Mouse (Mus musculus) embryonic facial prominence, embryonic 10.5 days (tissue): ENCODE results near the gene Tecr. TPM values are rescaled to one million over a fixed set of nuclear protein-coding genes. Genes with fewer than 3 reads are reported as not detected.
"Not testable (repeated sequence)": the region's sequence is repeated elsewhere in the genome, so short reads cannot be mapped to it uniquely, and the experiment has no call there.

Experiments used
- DNase-seq: peaks from one replicate; pipeline ENCODE4 v3.0.0-alpha.2; 2017; ENCODE audit warnings: low spot score
- H3K27ac ChIP-seq: fragments of 300-500 bp; sonication (generic); replicated peaks from 2 replicates; pipeline ENCODE4 v1.5.1; 2016; ENCODE audit warnings: mild to moderate bottlenecking
- H3K27me3 ChIP-seq: fragments of 300-500 bp; sonication (generic); replicated peaks from 2 replicates; pipeline ENCODE4 v1.6.1; 2016; ENCODE audit warnings: low read depth, mild to moderate bottlenecking; ENCODE audit not compliant: poor library complexity, severe bottlenecking
- H3K36me3 ChIP-seq: fragments of 300-500 bp; sonication (generic); replicated peaks from 2 replicates; pipeline ENCODE4 v1.6.1; 2016; ENCODE audit warnings: mild to moderate bottlenecking, moderate library complexity
- H3K4me1 ChIP-seq: fragments of 300-500 bp; sonication (generic); 2 replicates; pipeline ENCODE4 v1.6.1; 2016
- H3K4me3 ChIP-seq: fragments of 300-500 bp; sonication (generic); 2 replicates; pipeline ENCODE4 v1.5.1; 2016; ENCODE audit warnings: mild to moderate bottlenecking, moderate library complexity
- H3K9me3 ChIP-seq: fragments of 300-500 bp; sonication (generic); 2 replicates; pipeline ENCODE4 v1.6.1; 2016; ENCODE audit warnings: mild to moderate bottlenecking
- WGBS: fragments of 180-500 bp; shearing (Covaris S2); methylation state at CpG from one replicate; pipeline ENCODE4 v1.1.7; 2016; 5-methylcytosine and 5-hydroxymethylcytosine counted together
- polyA plus RNA-seq: library from polyadenylated mRNA; unstranded; fragments of >200 nt; fragmentation: Nextera tagmentation; extraction: Ambion mirVana; gene quantifications from 2 replicates; pipeline ENCODE4 v1.2.1, GENCODE M21; 2016

The Tecr gene
- polyA plus RNA-seq, 1 experiment from 2014 or later: 667 TPM

DNA sequence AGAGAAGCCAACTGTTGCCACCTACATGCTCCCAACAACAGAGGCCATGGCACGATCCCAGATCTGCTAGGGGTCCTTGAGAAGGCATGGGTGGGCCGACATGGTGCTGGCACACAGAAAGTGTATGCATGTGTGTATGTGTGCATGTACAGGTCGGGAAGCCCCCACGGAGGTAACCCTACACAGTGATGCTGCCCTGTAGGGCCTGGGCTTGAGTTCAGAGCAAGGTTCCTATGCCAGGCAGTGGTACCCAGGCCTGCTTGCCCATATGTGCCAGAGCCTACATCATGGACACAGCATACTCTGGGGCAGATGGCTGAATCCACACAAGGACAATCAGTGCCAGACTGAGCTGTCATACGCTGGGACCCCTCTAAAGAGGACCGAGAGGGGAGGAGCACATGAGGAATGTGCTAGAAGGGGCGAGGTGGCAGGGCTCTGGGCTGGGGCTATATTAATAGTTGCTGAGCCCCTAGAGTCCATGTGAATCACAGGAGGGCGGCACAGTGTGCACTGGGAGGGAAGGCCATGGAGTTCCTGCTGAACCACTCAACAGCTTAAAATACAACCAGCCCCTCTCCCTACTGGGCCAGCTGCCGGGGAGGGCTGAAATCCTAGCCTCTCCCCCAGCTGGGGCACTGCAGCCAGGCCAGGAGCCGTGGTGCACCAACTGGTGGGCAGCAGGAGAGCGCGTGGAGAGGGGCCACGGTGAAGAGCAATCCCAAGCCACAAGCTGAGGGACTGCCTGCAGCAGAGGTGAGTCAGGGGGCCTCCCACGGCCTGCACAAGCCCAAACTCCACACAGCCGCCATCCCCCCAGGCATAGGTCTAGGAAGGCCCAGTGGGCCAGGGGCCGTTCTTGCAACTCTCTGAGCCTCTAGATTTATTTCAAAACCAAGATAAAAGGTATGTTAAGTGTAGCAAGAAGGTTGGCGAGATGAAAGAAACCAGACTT, 31.9 kb downstream of the Tecr start:
- WGBS: 73% methylated on average over 17 of the region's 17 CpGs
- no peak overlapping the region for H3K4me3 ChIP-seq
- no peaks in the 10 kb centered on the region for H3K9me3 ChIP-seq
- no peak for DNase-seq
- H3K27ac ChIP-seq: no peak overlapping the region
- peaks cover 75% of the 10 kb centered on the region for H3K4me1 ChIP-seq
- H3K36me3 ChIP-seq: peaks cover 83% of the 10 kb centered on the region
- no peaks in the 10 kb centered on the region for H3K27me3 ChIP-seq

DNA sequence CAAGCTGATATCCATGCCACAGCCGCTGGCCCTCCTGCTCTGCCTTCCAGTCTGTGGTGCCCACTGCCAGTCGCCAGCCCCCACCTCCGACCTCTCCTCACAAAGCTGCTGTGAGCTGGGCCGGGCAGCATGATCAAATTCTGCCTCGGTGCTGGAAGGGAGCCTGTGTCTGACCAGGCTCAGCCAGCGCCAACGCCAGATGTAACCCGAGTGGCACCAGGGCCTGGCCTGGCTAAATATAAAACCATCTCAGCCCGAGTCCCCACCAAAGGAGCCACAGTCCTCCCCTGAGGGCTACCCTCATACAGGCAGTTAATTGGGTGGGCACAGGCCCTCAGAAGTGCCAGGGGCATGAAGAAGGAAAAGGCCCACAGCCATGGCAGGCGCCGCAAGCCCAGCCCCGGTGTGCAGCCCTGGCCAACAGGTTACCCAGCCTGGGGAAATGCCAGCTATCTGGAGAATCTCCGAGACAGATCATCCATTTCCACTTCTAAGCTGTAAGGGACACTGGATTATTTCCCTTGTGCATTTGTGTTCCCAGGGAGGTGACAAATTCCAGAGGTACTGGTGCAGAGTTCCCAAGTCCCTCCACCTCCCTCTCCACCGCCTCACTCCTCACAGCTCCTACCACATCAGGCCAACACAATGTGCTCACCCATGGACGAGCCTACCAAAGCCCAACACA, 33.0 kb downstream of the Tecr start:
- H3K4me3 ChIP-seq: no peak overlapping the region
- H3K27ac ChIP-seq: no peak overlapping the region
- DNase-seq: no peak
- H3K27me3 ChIP-seq: no peaks in the 10 kb centered on the region
- 89% methylated on average over 15 of the region's 15 CpGs for WGBS
- no peaks in the 10 kb centered on the region for H3K9me3 ChIP-seq
- peaks cover 67% of the 10 kb centered on the region for H3K4me1 ChIP-seq
- H3K36me3 ChIP-seq: peaks cover 83% of the 10 kb centered on the region

GRCm38 (mm10) chr8:83573140-83573875, 34.5 kb downstream of the Tecr start:
- no peak overlapping the region for H3K4me3 ChIP-seq
- no peaks in the 10 kb centered on the region for H3K9me3 ChIP-seq
- no peaks in the 10 kb centered on the region for H3K27me3 ChIP-seq
- no peak for DNase-seq
- H3K27ac ChIP-seq: no peak overlapping the region
- H3K36me3 ChIP-seq: peaks cover 79% of the 10 kb centered on the region
- peaks cover 57% of the 10 kb centered on the region for H3K4me1 ChIP-seq
- 83% methylated on average over 18 of the region's 18 CpGs for WGBS

DNA sequence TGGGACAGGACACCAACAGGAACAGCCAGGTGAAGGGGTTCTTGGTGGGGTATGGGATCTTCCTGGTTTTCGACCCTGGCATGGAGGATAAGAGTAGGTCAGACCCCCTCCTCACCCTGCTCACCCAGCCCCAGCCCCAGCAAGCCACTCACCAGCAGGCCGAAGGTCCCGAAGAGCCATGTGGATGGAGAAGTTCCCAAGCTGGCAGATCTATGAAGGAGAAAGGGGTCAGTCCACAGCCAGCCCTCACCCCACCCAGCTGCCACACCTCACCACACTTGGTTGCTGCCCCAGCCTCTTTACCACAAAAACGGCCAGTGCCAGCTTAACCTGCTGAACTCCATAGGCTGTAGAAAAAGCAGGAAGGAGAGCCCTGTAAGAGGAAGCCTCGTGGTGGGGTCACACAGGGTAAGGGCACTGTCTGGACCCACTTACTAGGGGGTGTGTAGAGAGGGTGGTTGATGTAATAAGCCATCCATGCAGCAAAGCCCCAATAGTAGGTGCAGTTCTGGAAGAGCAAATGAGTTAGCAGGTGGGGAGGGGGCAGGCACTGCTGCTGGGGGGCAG, 35.4 kb downstream of the Tecr start:
- Histone ChIP-seq H3K36me3 (peaks cover 77% of the 10 kb centered on the region), H3K4me3 (no peak overlapping the region), H3K27me3 (no peaks in the 10 kb centered on the region), H3K9me3 (no peaks in the 10 kb centered on the region), H3K4me1 (peaks cover 58% of the 10 kb centered on the region), H3K27ac (no peak overlapping the region)
- WGBS: 96% methylated on average over 5 of the region's 5 CpGs
- DNase-seq: no peak

DNA sequence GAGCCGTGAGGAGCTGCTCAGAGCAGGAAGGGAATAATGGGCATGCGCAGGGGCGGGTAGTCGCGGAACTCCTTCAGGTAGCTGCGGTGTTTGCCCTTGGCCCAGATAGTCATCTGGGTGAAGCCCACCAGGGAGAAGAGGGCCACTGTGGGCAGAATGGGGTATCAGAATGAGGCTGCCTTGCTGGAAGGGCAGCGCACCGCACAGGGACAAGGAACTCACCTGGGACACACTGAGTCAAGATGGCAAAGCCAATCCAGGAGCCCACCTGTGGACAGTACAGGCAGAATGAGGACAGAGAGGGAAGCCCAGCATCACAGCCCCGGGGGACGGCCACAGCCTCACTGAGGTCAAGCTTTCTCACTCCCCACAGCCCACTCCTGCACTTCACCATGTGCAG, 36.0 kb downstream of the Tecr start:
- Histone ChIP-seq H3K36me3 (peaks cover 77% of the 10 kb centered on the region), H3K4me3 (no peak overlapping the region), H3K27ac (no peak overlapping the region), H3K4me1 (peaks cover 55% of the 10 kb centered on the region), H3K9me3 (no peaks in the 10 kb centered on the region), H3K27me3 (no peaks in the 10 kb centered on the region)
- WGBS: 92% methylated on average over 10 of the region's 10 CpGs
- DNase-seq: no peak

GRCm38 (mm10) chr8:83571001-83571340, 36.8 kb downstream of the Tecr start:
- Histone ChIP-seq H3K4me1 (peaks cover 47% of the 10 kb centered on the region), H3K36me3 (peaks cover 73% of the 10 kb centered on the region)
- not testable (repeated sequence) for DNase-seq, H3K4me3 ChIP-seq, H3K9me3 ChIP-seq, H3K27ac ChIP-seq, H3K27me3 ChIP-seq
- WGBS: 90% methylated on average over 7 of the region's 7 CpGs

GRCm38 (mm10) chr8:83570272-83571000, 37.3 kb downstream of the Tecr start:
- H3K27me3 ChIP-seq: no peaks in the 10 kb centered on the region
- WGBS: 89% methylated on average over 15 of the region's 15 CpGs
- peaks cover 67% of the 10 kb centered on the region for H3K36me3 ChIP-seq
- no peaks in the 10 kb centered on the region for H3K9me3 ChIP-seq
- H3K27ac ChIP-seq: no peak overlapping the region
- peaks cover 41% of the 10 kb centered on the region for H3K4me1 ChIP-seq
- DNase-seq: no peak
- no peak overlapping the region for H3K4me3 ChIP-seq

DNA sequence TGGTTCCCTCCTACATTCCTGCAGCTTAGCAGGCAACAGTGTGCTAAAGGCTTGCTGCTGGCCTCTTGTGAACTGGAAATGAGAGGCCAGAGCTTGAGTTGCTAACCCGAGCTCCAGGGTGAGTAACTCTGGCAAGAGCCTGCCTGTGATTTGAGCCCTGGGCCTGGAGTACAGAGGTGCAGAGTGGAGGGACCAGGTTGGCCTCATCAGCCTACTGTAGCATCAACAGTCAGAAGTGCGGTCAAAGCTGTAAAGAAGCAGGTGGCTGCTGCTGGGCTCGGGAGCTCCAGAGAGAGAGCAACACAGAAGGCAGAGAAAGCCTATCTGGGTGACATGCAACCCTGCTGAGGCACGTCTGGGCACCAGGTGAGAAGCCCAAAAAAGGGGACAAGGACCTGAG, 38.6 kb downstream of the Tecr start:
- H3K36me3 ChIP-seq: peaks cover 55% of the 10 kb centered on the region

DNA sequence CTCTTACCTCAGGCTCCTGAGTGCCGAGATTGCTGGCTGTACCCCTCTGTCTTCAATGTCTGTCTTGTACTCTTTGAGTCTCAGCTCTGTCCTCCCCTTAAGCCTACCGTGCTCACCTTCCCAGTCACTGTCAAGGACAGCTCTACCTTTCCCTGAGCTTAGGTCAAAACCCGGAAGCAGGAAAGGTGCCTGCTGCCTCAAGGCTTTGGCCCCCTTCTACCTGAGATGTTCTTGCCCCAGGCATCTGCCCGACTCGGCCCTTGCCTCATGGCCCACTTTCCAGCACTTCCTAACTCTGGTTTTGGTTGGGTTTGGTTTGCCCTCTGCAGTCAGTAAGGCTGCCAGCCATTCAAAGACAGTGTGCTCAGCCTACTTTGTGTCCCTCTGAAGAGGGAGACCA, 39.0 kb downstream of the Tecr start:
- peak overlapping the region; percentile 16; the same call in 1 of the 2 replicates for H3K4me3 ChIP-seq
- H3K9me3 ChIP-seq: no peaks in the 10 kb centered on the region
- H3K36me3 ChIP-seq: peaks cover 51% of the 10 kb centered on the region
- 78% methylated on average over 5 of the region's 5 CpGs for WGBS
- no peaks in the 10 kb centered on the region for H3K27me3 ChIP-seq
- peaks cover 25% of the 10 kb centered on the region for H3K4me1 ChIP-seq
- DNase-seq: no peak
- no peak overlapping the region for H3K27ac ChIP-seq

More for the DNA sequence above, 38.6 kb downstream of the Tecr start:
- no peak overlapping the region for H3K27ac ChIP-seq
- no peak overlapping the region for H3K4me3 ChIP-seq
- DNase-seq: no peak
- peaks cover 29% of the 10 kb centered on the region for H3K4me1 ChIP-seq
- no peaks in the 10 kb centered on the region for H3K9me3 ChIP-seq
- WGBS: 77% methylated on average over 4 of the region's 4 CpGs
- no peaks in the 10 kb centered on the region for H3K27me3 ChIP-seq

- Histone ChIP-seq H3K4me1 (peaks cover 18% of the 10 kb centered on the region), H3K9me3 (no peaks in the 10 kb centered on the region), H3K27ac (no peak overlapping the region), H3K4me3 (peak overlapping the region; percentile 88), H3K27me3 (no peaks in the 10 kb centered on the region), H3K36me3 (peaks cover 44% of the 10 kb centered on the region)
- no peak for DNase-seq
- 71% methylated on average over 5 of the region's 5 CpGs for WGBS
Measured at GRCm38 (mm10) chr8:83568128-83568527, 39.6 kb downstream of the Tecr start.

- Histone ChIP-seq H3K27ac (no peak overlapping the region; the same call in 1 of the 2 replicates), H3K36me3 (peaks cover 40% of the 10 kb centered on the region)
- DNase-seq: no peak
Measured at GRCm38 (mm10) chr8:83567668-83568067, 40.1 kb downstream of the Tecr start.

More at GRCm38 (mm10) chr8:83567668-83568067, 40.1 kb downstream of the Tecr start:
- WGBS: 64% methylated on average over 3 of the region's 3 CpGs
- Histone ChIP-seq H3K4me1 (peaks cover 17% of the 10 kb centered on the region), H3K9me3 (no peaks in the 10 kb centered on the region), H3K27me3 (no peaks in the 10 kb centered on the region), H3K4me3 (peak overlapping the region; percentile 88)
